Mouse (Mus musculus): ENCODE results near the gene Sh2d3c. TPM values are rescaled to one million over a fixed set of nuclear protein-coding genes. Genes with fewer than 3 reads are reported as not detected.

The Sh2d3c gene
- polyA plus RNA-seq, 1 experiment from 2014 or later: 37.6 TPM

- WGBS: 74% methylated on average over 6 of the region's 6 CpGs
- no peak overlapping the region for H3K4me3 ChIP-seq (ENCODE audit: low read depth, low read length)
- H3K4me1 ChIP-seq (ENCODE audit: insufficient read depth): no peaks in the 10 kb centered on the region
- no peaks in the 10 kb centered on the region for H3K27me3 ChIP-seq (ENCODE audit: insufficient read depth, low read length)
- no peak overlapping the region for H3K27ac ChIP-seq (ENCODE audit: low read depth)
- H3K9me3 ChIP-seq (ENCODE audit: low read depth, low read length): no peaks in the 10 kb centered on the region
- H3K36me3 ChIP-seq (ENCODE audit: insufficient read depth): peaks cover 20% of the 10 kb centered on the region
- ATAC-seq (ENCODE audit: insufficient read depth) (0 out of 2 replicates have a peak, but pooled peaks have one; percentile 32), DNase-seq (no peak)
- no peak overlapping the region for H3K4me2 ChIP-seq
- H3K9ac ChIP-seq: no peak overlapping the region; the same call in 1 of the 2 replicates
- no peak for TF ChIP-seq CTCF (IDR thresholded peaks at IDR 0.05; ENCODE audit: low read depth)
Measured at GRCm38 (mm10) chr2:32699680-32700079, 21.2 kb upstream of the Sh2d3c start.

GRCm38 (mm10) chr2:32700966-32701743, 19.7 kb upstream of the Sh2d3c start:
- DNase-seq (no peak), ATAC-seq (ENCODE audit: insufficient read depth) (no peak)
- Histone ChIP-seq H3K4me3 (ENCODE audit: low read depth, low read length) (no peak overlapping the region), H3K9ac (no peak overlapping the region), H3K27ac (ENCODE audit: low read depth) (no peak overlapping the region), H3K4me1 (ENCODE audit: insufficient read depth) (no peaks in the 10 kb centered on the region), H3K27me3 (ENCODE audit: insufficient read depth, low read length) (no peaks in the 10 kb centered on the region), H3K4me2 (no peak overlapping the region), H3K9me3 (ENCODE audit: low read depth, low read length) (no peaks in the 10 kb centered on the region), H3K36me3 (ENCODE audit: insufficient read depth) (peaks cover 34% of the 10 kb centered on the region)
- no peak for TF ChIP-seq CTCF (IDR thresholded peaks at IDR 0.05; ENCODE audit: low read depth)
- 76% methylated on average over 14 of the region's 14 CpGs for WGBS

GRCm38 (mm10) chr2:32703046-32703445, 17.8 kb upstream of the Sh2d3c start:
- 92% methylated on average over 8 of the region's 8 CpGs for WGBS

GRCm38 (mm10) chr2:32704021-32704421, 16.8 kb upstream of the Sh2d3c start, which contains the start of gene Fpgs:
TSS of gene Fpgs (minus strand) at chr2:32704145.
- Histone ChIP-seq H3K4me1 (ENCODE audit: insufficient read depth) (no peaks in the 10 kb centered on the region), H3K9me3 (ENCODE audit: low read depth, low read length) (no peaks in the 10 kb centered on the region), H3K4me3 (ENCODE audit: low read depth, low read length) (no peak within 1 kb of the TSS), H3K27ac (ENCODE audit: low read depth) (no peak within 1 kb of the TSS), H3K9ac (no peak within 1 kb of the TSS), H3K36me3 (ENCODE audit: insufficient read depth) (peaks cover 63% of the 10 kb centered on the region), H3K27me3 (ENCODE audit: insufficient read depth, low read length) (no peaks in the 10 kb centered on the region), H3K4me2 (no peak within 1 kb of the TSS)
- WGBS: 63% methylated on average over 2 of the region's 2 CpGs
- TF ChIP-seq CTCF (IDR thresholded peaks at IDR 0.05; ENCODE audit: low read depth): no peak
- no peak for ATAC-seq (ENCODE audit: insufficient read depth)
- no peak for DNase-seq

More at GRCm38 (mm10) chr2:32703046-32703445, 17.8 kb upstream of the Sh2d3c start:
- TF ChIP-seq CTCF (IDR thresholded peaks at IDR 0.05; ENCODE audit: low read depth): no peak
- no peaks in the 10 kb centered on the region for H3K4me1 ChIP-seq (ENCODE audit: insufficient read depth)
- no peaks in the 10 kb centered on the region for H3K27me3 ChIP-seq (ENCODE audit: insufficient read depth, low read length)
- H3K9ac ChIP-seq: no peak overlapping the region
- ATAC-seq (ENCODE audit: insufficient read depth) (no peak), DNase-seq (no peak)
- no peaks in the 10 kb centered on the region for H3K9me3 ChIP-seq (ENCODE audit: low read depth, low read length)
- H3K27ac ChIP-seq (ENCODE audit: low read depth): no peak overlapping the region
- H3K36me3 ChIP-seq (ENCODE audit: insufficient read depth): peaks cover 53% of the 10 kb centered on the region
- H3K4me3 ChIP-seq (ENCODE audit: low read depth, low read length): no peak overlapping the region
- no peak overlapping the region for H3K4me2 ChIP-seq

GRCm38 (mm10) chr2:32705018-32705417, 15.8 kb upstream of the Sh2d3c start:
- no peaks in the 10 kb centered on the region for H3K27me3 ChIP-seq (ENCODE audit: insufficient read depth, low read length)
- 88% methylated on average over 7 of the region's 7 CpGs for WGBS
- no peak for TF ChIP-seq CTCF (IDR thresholded peaks at IDR 0.05; ENCODE audit: low read depth)
- H3K36me3 ChIP-seq (ENCODE audit: insufficient read depth): peaks cover 73% of the 10 kb centered on the region
- H3K4me2 ChIP-seq: no peak overlapping the region
- no peak for ATAC-seq (ENCODE audit: insufficient read depth)
- no peaks in the 10 kb centered on the region for H3K9me3 ChIP-seq (ENCODE audit: low read depth, low read length)
- H3K27ac ChIP-seq (ENCODE audit: low read depth): no peak overlapping the region
- H3K4me1 ChIP-seq (ENCODE audit: insufficient read depth): no peaks in the 10 kb centered on the region
- H3K4me3 ChIP-seq (ENCODE audit: low read depth, low read length): no peak overlapping the region
- H3K9ac ChIP-seq: no peak overlapping the region
- DNase-seq: no peak

- Histone ChIP-seq H3K4me2 (no peak overlapping the region), H3K4me1 (ENCODE audit: insufficient read depth) (0 out of 2 replicates have a peak, but pooled peaks cover 6% of the 10 kb centered on the region), H3K27ac (ENCODE audit: low read depth) (no peak overlapping the region), H3K9ac (no peak overlapping the region), H3K4me3 (ENCODE audit: low read depth, low read length) (no peak overlapping the region), H3K36me3 (ENCODE audit: insufficient read depth) (peaks cover 88% of the 10 kb centered on the region), H3K27me3 (ENCODE audit: insufficient read depth, low read length) (no peaks in the 10 kb centered on the region), H3K9me3 (ENCODE audit: low read depth, low read length) (no peaks in the 10 kb centered on the region)
- no peak for ATAC-seq (ENCODE audit: insufficient read depth)
- 91% methylated on average over 6 of the region's 6 CpGs for WGBS
- DNase-seq: no peak
- no peak for TF ChIP-seq CTCF (IDR thresholded peaks at IDR 0.05; ENCODE audit: low read depth)
Measured at GRCm38 (mm10) chr2:32706971-32707370, 13.9 kb upstream of the Sh2d3c start.

GRCm38 (mm10) chr2:32708643-32709042, 12.2 kb upstream of the Sh2d3c start:
- H3K9ac ChIP-seq: no peak overlapping the region
- H3K4me1 ChIP-seq (ENCODE audit: insufficient read depth): 0 out of 2 replicates have a peak, but pooled peaks cover 6% of the 10 kb centered on the region
- no peak overlapping the region for H3K27ac ChIP-seq (ENCODE audit: low read depth)
- TF ChIP-seq CTCF (IDR thresholded peaks at IDR 0.05; ENCODE audit: low read depth): peak; percentile 84
- WGBS: 32% methylated on average over 3 of the region's 3 CpGs
- ATAC-seq (ENCODE audit: insufficient read depth) (no peak), DNase-seq (peak; percentile 77)
- H3K36me3 ChIP-seq (ENCODE audit: insufficient read depth): peaks cover 78% of the 10 kb centered on the region
- no peak overlapping the region for H3K4me3 ChIP-seq (ENCODE audit: low read depth, low read length)
- H3K9me3 ChIP-seq (ENCODE audit: low read depth, low read length): no peaks in the 10 kb centered on the region
- no peaks in the 10 kb centered on the region for H3K27me3 ChIP-seq (ENCODE audit: insufficient read depth, low read length)
- no peak overlapping the region for H3K4me2 ChIP-seq
